Comparison of ENCODE assay signal across 8 mouse cellular contexts in the genomic region with DNA sequence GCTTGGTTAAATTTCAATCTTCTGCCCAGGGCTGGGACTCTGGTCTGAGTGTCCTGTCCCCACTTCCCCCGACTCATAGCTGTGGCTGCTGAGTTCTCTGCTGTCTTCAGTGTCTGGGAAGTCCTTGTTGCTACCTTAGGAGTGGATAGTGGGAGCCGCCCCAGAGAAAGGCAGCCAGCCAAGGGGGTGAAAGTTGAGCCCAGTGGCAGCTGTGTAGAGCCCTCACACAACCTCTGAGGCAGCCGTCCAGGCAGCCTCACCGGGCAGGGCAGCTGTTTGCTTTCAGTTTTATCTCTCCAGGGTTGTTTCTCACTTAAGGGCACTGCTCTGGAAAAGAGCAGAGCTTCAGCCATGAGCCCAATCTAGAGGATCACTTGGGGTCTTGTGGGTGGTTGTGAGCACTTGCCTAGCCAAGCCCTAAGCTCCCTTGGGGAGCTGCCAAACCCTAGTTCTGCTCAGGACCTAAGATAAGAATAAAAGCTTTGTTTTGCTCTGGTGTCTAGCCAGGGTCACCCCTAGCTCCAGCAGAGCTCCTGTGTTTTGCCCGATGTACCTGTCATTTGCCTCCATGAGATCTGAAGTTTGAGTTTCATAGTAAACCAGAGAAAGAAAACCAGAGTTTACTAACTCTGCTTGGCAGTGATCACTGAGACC. TPM values are rescaled to one million over a fixed set of nuclear protein-coding genes. Genes with fewer than 3 reads are reported as not detected.
DNase-seq lines count a peak whose midpoint lies in the region; ATAC-seq and TF ChIP-seq lines count a peak whose summit lies in the region.

No protein-coding gene starts in this region.

- 78% methylated on average over 5 of the region's 5 CpGs for WGBS in embryonic facial prominence, embryonic 13.5 days
- WGBS in heart, postnatal 0 days: 13% methylated on average over 5 of the region's 5 CpGs
- WGBS in large intestine, adult 2 months: 4% methylated on average over 5 of the region's 5 CpGs
- 48% methylated on average over 5 of the region's 5 CpGs for WGBS in olfactory bulb, adult 2 months

- no peaks in the 10 kb centered on the region for H3K9me3 ChIP-seq in embryonic facial prominence, embryonic 13.5 days
- no peaks in the 10 kb centered on the region for H3K9me3 ChIP-seq in heart, postnatal 0 days (replicated peaks; ENCODE audit: control insufficient read depth, low read length)

- no peaks in the 10 kb centered on the region for H3K27me3 ChIP-seq in embryonic facial prominence, embryonic 13.5 days
- H3K27me3 ChIP-seq in heart, postnatal 0 days (ENCODE audit: control insufficient read depth, insufficient read depth, low read length): no peaks in the 10 kb centered on the region

- ATAC-seq in embryonic facial prominence, embryonic 13.5 days (ENCODE audit: insufficient number of reproducible peaks, insufficient read depth, low FRiP score, low TSS enrichment, low read depth): 0 out of 2 replicates have a peak, but pooled peaks have one; percentile 32
- peak; percentile 94 for ATAC-seq in heart, postnatal 0 days (ENCODE audit: insufficient read depth, low read depth)

- peaks cover 55% of the 10 kb centered on the region for H3K36me3 ChIP-seq in embryonic facial prominence, embryonic 13.5 days
- H3K36me3 ChIP-seq in heart, postnatal 0 days (replicated peaks; ENCODE audit: control insufficient read depth, insufficient read depth, low read length): peaks cover 5% of the 10 kb centered on the region; the same call in 1 of the 2 replicates

- peaks cover 11% of the 10 kb centered on the region for H3K4me1 ChIP-seq in embryonic facial prominence, embryonic 13.5 days
- peaks cover 41% of the 10 kb centered on the region for H3K4me1 ChIP-seq in heart, postnatal 0 days (ENCODE audit: control insufficient read depth, insufficient read depth)
- H3K4me1 ChIP-seq in olfactory bulb, adult 2 months (ENCODE audit: control insufficient read depth, insufficient read depth, low read length): peaks cover 18% of the 10 kb centered on the region

- TF ChIP-seq CTCF in left cerebral cortex, adult 2 months (IDR thresholded peaks at IDR 0.05): no peak
- TF ChIP-seq CTCF in heart, postnatal 0 days (IDR thresholded peaks at IDR 0.05; ENCODE audit: low read depth): no peak
- no peak for TF ChIP-seq CTCF in olfactory bulb, adult 2 months (IDR thresholded peaks at IDR 0.05; ENCODE audit: insufficient read depth, low read depth, low read length)

- TF ChIP-seq EP300 in heart, postnatal 0 days (IDR thresholded peaks at IDR 0.05; ENCODE audit: low read depth): peak; percentile 95

- H3K4me3 ChIP-seq in left cerebral cortex, adult 2 months: no peak overlapping the region
- no peak overlapping the region for H3K4me3 ChIP-seq in embryonic facial prominence, embryonic 13.5 days
- no peak overlapping the region for H3K4me3 ChIP-seq in heart, postnatal 0 days (ENCODE audit: low read depth, low read length)
- no peak overlapping the region for H3K4me3 ChIP-seq in olfactory bulb, adult 2 months (ENCODE audit: insufficient read depth, low read depth, low read length)

- no peak for TF ChIP-seq POLR2A in olfactory bulb, adult 2 months (IDR thresholded peaks at IDR 0.05; ENCODE audit: insufficient read depth, low read depth, low read length)

- DNase-seq in left cerebral cortex, adult 2 months (ENCODE audit: extremely low spot score in 1 of 2, low spot score in 2 of 2): no peak
- no peak for DNase-seq in left cerebral cortex, adult 11 months (ENCODE audit: low spot score)
- peak; percentile 88 for DNase-seq in heart, postnatal 0 days (ENCODE audit: low spot score)
- DNase-seq in large intestine, adult 2 months (ENCODE audit: low read depth, low spot score): peak; percentile 93
- no peak for DNase-seq in neural tube, embryonic 10.5 days (ENCODE audit: extremely low spot score, low spot score)
- DNase-seq in cerebellum, adult 18-20 months: no peak

- intact Hi-C loops in left cerebral cortex, adult 2 months (cut with DNase I): no loop called here

- H3K4me2 ChIP-seq in embryonic facial prominence, embryonic 13.5 days: peak overlapping the region; percentile 24; the same call in 1 of the 2 replicates
- H3K4me2 ChIP-seq in heart, postnatal 0 days (ENCODE audit: low read depth, low read length): peak overlapping the region; percentile 50

- peak overlapping the region; percentile 72 for H3K27ac ChIP-seq in left cerebral cortex, adult 2 months
- H3K27ac ChIP-seq in embryonic facial prominence, embryonic 13.5 days: peak overlapping the region; percentile 62
- peak overlapping the region; percentile 93 for H3K27ac ChIP-seq in heart, postnatal 0 days (ENCODE audit: low read depth)
- peak overlapping the region; percentile 20; the same call in 1 of the 2 replicates for H3K27ac ChIP-seq in olfactory bulb, adult 2 months (ENCODE audit: insufficient read depth, low read depth, low read length)

- no peak overlapping the region for H3K9ac ChIP-seq in embryonic facial prominence, embryonic 13.5 days
- peak overlapping the region; percentile 47 for H3K9ac ChIP-seq in heart, postnatal 0 days (replicated peaks; ENCODE audit: low read depth, low read length)

RNA-seq across cellular contexts. Expression of a gene that starts 7.0 kb away (rescaled TPM):
- total RNA-seq in left cerebral cortex, adult 2 months (2021): 1 to 10 TPM; 2.9 TPM
- polyA plus RNA-seq in embryonic facial prominence, embryonic 13.5 days (2015; fragmentation: Nextera tagmentation; extraction: Ambion mirVana): not detected in 2 replicates
- 0.12 and 15.6 TPM in 2 replicates for total RNA-seq in heart, postnatal 0 days (2014; rRNA removed; ENCODE audit: low replicate concordance)
- polyA plus RNA-seq in heart, postnatal 0 days (2015; fragmentation: Nextera tagmentation; extraction: Ambion mirVana): 17.6 and 23.3 TPM in 2 replicates
- 0.19 and 0.60 TPM in 2 replicates for polyA plus RNA-seq in large intestine, adult 2 months (2012; rRNA removed)
- polyA plus RNA-seq in olfactory bulb, adult 2 months (2012; ENCODE audit: insufficient read depth, insufficient read length, low replicate concordance, missing spikeins): not detected in 2 replicates

RNA-seq across cellular contexts. Expression of a gene that starts 27.4 kb away (rescaled TPM):
- total RNA-seq in left cerebral cortex, adult 2 months (2021): 10 to 100 TPM; 69.0 to 79.3 TPM
- 159 and 170 TPM in 2 replicates for polyA plus RNA-seq in embryonic facial prominence, embryonic 13.5 days (2015; fragmentation: Nextera tagmentation; extraction: Ambion mirVana)
- total RNA-seq in heart, postnatal 0 days (2014; rRNA removed; ENCODE audit: low replicate concordance): 71.4 and 234 TPM in 2 replicates
- 339 and 342 TPM in 2 replicates for polyA plus RNA-seq in heart, postnatal 0 days (2015; fragmentation: Nextera tagmentation; extraction: Ambion mirVana)
- polyA plus RNA-seq in large intestine, adult 2 months (2012; rRNA removed): 550 and 651 TPM in 2 replicates
- 487 TPM in 1 of 2 replicates, not detected in the other for polyA plus RNA-seq in olfactory bulb, adult 2 months (2012; ENCODE audit: insufficient read depth, insufficient read length, low replicate concordance, missing spikeins)

RNA-seq across cellular contexts. Expression of a gene that starts 49.0 kb away (rescaled TPM):
- total RNA-seq in left cerebral cortex, adult 2 months (2021): under 1 TPM; 0.28 to 0.50 TPM
- polyA plus RNA-seq in embryonic facial prominence, embryonic 13.5 days (2015; fragmentation: Nextera tagmentation; extraction: Ambion mirVana): 0.18 and 0.26 TPM in 2 replicates
- total RNA-seq in heart, postnatal 0 days (2014; rRNA removed; ENCODE audit: low replicate concordance): not detected in 2 replicates
- 0.07 and 0.52 TPM in 2 replicates for polyA plus RNA-seq in heart, postnatal 0 days (2015; fragmentation: Nextera tagmentation; extraction: Ambion mirVana)
- polyA plus RNA-seq in large intestine, adult 2 months (2012; rRNA removed): 0.51 and 0.74 TPM in 2 replicates
- polyA plus RNA-seq in olfactory bulb, adult 2 months (2012; ENCODE audit: insufficient read depth, insufficient read length, low replicate concordance, missing spikeins): not detected in 2 replicates

Comparison
In these comparisons a context has a peak if more than half of its experiments do, and no peak if none do; other contexts are left out.
1. DNase-seq: peak in heart, postnatal 0 days (single experiment) and large intestine, adult 2 months (single experiment); none in left cerebral cortex, adult 2 months (0 of 2), left cerebral cortex, adult 11 months (single experiment), neural tube, embryonic 10.5 days (single experiment) and cerebellum, adult 18-20 months (0 of 2).
2. H3K27ac ChIP-seq: peak in every context shown above with its lines; median percentile 93 in heart, postnatal 0 days; 72 in left cerebral cortex, adult 2 months; 62 in embryonic facial prominence, embryonic 13.5 days; 20 in olfactory bulb, adult 2 months.
3. RNA of a gene that starts 7.0 kb away (polyA plus RNA-seq): 17.6 to 23.3 TPM in heart, postnatal 0 days; 0.19 to 0.60 TPM in large intestine, adult 2 months, not detected in embryonic facial prominence, embryonic 13.5 days and not detected in olfactory bulb, adult 2 months; every median in the first group is over 10 times any median in the second.